Mouse (Mus musculus) lung, adult 18-20 months (tissue): ENCODE results near the gene BC049715.
"Not testable (repeated sequence)": the region's sequence is repeated elsewhere in the genome, so short reads cannot be mapped to it uniquely, and the experiment has no call there.

Source experiments
- DNase-seq, 2 experiments: peaks; one replicate each; pipeline ENCODE4 v3.0.0; 2022; ENCODE audit warnings: mixed read lengths in 2 of 2

The BC049715 gene

DNA sequence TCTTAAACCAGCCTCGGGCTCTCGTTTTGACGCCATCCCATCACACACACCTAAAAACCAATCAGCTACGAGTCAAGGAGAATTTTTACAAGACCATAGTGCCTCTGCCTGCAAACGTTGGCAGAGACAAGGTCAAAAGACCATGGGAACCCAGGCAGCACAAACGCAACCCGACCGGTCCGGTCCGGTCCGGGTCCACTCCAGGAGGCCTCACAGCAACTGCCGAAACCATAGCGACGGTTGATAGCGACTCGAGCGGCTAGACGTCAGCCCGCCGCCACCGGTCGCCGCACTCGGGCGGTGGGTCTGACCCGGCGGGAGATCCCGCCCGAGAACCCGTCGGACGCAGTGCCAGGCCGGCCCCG is at the start of gene BC049715:
Gene BC049715, plus strand, starts transcription at position 111 of the 365 bp plus-strand sequence.
- DNase-seq: peak in 1 of 2 experiments; percentile 47

DNA sequence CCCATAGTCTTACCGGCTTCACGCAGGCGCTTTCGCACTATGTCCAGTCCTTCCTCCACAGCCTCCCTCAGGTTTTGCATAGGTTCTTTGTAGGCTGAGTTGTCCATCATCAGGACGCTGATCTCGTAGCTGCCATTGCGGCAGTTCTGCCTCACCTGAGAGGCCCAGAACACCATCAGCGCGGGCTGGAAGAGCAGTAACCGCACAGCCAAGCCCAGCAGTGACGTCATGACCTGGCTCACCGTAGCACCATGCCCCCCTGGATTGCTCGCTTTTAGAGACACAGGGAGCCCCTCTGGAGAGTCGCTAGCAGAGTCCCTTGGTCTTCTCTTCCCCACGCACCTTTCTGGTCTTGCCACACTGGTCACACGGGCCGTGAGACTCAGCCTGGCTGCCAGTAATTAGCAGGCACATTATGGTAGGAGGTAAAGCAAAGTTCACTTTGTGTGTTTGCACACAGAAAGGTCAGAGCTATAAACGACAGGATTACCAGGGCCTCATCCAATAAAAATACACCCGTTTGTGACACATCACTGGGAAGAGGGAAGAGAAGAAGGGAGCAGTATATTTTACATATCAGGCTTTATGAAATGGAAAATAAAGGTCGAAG is 45.9 kb upstream of the BC049715 start, which contains the start of gene Gucy2c:
Gene Gucy2c, minus strand, starts transcription at position 389 of the 610 bp plus-strand sequence.
- DNase-seq: no peak

DNA sequence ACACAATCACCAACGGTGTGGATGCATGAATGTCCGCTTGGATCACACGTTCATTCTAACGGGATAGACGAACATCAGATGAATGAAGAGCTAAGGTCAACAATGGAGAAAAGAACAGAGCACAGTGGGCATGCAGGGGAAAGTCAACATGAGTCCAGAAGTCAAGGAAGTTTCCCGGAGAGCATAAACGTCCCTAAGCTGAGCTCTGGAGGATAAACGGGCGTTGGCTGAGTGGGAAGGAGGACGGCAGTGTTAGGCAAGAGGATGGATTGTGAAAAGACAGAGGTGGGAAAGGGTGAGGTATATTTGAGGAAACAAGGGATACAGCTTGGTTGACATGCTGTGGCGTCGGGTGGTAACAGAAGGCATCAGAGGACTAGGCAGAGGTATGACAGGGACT is 45.3 kb upstream of the BC049715 start:
- no peak for DNase-seq

DNA sequence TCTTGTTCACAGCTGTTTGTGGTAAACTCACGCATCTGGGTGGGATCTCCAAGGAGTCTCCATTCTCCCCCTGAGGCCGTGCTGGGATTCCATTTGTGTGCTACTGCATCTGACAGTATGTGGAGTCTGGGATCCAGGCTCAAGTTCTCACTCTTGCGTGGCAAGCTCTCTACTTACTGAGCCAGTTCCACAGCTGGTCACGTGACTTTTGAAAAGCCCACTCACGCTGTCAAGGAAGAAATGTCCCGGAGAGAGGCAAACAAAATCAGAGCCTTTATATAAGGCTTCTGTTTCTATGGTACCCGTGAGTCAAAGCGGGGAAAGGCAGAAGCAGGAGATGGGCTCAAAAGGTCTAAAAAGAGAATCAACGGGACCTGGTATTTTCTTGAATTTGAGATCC is 44.7 kb upstream of the BC049715 start:
- no peak for DNase-seq

DNA sequence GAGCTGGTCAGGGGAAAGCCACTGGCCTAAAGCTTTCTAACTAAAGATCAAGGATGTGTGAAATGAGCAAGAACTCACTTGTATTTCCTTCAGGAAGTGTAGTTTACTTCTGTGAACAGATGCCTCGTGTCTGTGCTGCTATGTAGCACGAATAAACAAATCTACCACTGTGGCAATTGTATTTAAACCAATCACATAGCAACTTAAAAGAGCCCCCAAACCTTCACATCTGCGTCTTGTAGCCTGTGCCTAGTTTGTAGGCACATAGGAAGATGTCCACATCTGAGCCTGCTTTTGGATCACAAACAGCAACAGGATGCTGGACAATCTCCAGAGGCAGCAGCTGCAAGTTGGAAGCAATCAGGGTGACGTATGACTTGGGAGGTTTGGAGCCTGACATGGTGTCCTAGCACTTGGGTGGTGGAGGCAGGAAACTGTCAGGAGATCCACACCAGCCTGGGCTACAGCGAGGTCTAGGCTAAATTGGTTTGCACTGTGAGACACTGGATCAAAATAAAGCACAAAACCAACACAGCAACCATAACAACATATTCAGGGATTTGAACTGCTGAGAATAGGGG is 37.9 kb upstream of the BC049715 start:
- peak; percentile 63 to 72 for DNase-seq

DNA sequence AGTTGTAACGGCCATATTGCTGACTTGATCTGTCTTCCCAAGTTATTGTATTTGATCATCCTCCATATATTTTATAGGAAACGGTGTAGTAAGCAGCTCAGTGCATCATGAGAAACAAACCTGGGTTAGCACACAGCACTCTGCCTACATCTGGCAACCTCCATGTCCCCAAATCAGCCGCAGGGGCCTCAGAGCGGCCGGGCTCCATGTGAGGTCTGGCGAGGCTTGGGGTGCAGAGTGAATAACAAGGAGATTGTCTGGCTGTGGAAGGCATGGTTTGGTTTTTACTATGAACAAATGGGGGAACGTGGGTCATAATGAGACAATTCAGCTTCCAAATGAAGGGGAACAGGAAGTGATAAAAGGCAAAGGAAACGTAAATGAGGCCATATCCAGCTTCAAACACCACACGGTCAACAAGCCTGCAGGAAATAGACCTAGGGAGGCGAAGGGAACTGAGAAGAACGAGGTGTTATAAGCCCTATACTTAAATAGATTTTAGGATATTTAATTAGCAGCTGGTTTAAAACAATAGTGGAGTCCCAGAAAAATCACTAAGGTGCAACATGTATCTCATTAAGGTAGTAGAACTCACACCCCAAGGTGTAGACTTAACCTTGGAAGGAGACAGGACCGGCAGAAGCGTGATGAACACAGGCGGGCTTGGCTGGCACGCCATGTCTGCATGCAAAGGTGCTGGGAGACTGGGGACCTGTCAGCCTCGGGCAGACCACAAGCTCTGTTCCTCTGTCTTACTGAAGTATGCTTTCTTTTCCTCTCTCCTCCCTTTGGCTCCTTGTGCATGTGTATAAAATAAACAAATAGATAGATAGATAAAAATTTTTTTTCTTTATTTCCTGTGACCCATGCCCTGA is 34.3 kb upstream of the BC049715 start:
- DNase-seq: no peak

DNA sequence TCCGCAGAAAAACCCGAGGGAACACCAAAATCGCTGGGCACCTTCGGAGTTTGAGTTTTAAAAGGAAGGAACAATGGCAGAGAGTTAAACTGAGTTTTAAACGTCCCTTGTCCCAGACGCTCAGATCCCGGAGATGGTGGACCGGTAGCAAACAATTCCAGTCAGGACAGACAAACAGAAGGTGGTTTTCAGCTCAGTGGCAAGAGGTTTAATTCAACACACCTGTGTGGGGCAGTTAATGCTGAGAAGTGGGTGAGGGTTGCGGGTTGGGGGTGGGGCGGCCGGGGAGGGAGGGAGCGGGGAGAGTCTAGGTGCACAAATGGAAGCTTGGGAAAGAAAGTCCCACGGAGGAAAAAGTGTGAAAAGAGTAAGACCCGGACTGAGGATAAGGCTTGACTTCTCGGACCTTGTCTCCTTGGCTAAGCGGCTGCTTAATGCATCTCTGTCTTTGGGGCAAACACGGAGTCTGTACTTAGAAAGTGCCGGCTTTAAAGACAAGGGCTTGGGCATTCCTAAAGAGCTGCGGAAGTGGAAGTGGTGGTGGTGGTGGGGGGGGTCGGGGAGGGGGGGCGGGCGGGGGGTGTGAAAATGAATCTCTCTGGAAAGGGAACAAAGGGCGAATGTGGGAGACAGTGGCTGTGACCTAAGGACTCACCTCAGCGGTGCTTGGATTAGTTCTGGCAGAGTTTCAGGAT is 33.4 kb upstream of the BC049715 start:
- no peak for DNase-seq

DNA sequence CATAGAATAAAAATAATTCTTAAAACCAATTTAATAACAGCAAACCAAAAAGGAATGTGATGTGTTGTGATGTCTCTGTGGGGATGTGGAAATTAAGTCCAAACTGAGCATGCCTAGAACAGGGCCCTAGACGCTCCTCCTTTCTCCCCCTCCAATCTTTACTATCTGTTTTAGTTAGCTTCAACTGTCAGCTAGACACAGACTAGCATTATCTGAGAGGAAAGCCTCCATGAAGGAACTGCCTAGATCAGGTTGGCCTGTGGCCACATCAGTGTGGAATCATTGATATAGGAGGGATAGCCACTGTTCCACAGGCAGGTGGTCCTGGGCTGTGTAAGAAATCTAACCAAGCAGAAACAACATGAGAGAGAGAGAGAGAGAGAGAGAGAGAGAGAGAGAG is 32.3 kb upstream of the BC049715 start:
- DNase-seq: no peak

DNA sequence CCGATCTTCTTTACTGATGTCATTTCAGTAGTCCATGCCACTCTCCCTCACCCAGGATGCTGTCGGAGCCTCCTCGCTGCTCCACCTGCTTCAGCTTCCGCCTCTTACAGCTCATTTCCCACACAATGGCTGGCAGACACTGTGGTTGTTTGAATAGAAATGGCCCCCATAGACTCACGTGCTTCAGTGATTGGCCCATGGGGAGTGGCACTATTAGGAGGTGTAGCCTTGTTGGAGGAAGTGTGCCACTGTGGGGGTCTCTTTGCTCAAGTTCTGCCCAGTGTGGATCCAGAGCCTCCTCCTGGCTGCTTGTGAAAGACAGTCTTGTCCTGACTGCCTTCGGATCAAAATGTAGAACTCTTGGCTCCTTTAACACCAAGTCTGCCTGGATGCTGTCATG is 31.6 kb upstream of the BC049715 start:
- DNase-seq: no peak

DNA sequence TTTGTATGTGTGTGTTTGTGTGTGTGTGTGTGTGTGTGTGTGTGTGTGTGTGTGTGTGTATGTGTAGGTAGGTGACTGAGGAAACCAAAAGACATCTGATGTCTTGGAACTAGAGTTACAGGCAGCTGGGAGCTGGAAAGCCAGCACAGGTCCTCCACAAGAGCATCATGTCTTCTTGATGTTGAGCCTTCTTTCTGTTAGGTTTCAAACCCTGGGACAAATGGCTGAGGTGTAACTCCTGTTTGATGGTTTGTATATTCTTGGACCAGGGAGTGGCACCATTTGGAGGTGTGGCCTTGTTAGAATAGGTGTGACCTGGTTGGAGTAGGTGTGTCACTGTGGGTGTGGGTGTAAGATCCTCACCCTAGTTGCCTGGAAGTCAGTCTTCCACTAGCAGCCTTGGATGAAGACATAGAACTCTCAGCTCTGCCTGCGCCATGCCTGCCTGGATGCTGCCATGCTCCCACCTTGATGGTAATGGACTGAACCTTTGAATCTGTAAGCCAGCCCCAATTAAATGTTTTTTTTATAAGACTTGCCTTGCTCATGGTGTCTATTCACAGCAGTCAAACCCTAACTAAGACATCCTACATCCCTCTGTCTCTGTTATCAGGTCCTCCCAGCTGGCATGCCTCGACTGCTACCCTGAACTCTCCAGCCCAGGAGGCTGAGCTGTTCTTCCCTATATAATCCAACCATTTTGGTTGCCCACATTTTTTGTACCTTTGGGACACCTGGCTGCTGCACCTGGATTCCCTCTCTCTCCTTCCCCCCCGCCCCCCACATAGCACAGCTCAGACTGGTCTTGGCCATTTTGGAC is 29.3 kb upstream of the BC049715 start:
- not testable (repeated sequence) for DNase-seq

DNA sequence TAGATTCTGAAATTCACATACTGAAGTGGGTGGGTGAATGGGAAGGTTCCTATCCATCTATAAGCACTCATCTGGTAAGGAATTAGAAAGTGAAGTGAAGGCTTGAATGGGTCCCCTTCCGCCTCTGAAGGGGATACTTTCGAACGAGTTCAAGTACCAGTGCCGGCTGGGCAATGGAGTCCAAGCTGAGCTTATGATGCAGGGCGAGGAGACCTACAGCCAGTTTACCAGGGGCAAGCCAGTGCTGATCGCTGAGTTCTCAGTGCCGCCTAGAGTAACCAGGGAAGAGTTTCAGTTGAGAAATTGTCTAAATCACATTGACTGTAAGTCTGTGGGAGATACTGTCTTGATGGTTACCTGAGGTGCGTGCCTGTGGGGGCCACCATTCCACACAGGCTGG is 26.7 kb upstream of the BC049715 start:
- no peak for DNase-seq

DNA sequence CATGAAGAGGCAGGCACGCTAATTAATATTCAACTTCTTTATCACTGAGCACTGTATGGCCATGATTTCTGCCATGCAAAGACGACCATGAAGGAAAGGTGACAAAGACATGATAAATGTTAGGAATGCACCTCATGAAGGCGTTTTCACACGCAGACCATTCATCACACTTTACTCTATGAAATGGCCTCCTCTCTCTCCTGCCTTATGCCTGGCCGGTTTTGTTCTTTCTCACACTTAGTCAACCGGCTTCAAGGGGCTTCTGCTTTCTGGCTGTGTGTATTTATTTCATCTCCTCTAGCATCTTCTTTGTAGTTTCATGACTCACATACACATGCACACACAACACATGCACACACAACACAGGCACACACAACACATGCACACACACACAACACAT is 26.2 kb upstream of the BC049715 start:
- DNase-seq: no peak

DNA sequence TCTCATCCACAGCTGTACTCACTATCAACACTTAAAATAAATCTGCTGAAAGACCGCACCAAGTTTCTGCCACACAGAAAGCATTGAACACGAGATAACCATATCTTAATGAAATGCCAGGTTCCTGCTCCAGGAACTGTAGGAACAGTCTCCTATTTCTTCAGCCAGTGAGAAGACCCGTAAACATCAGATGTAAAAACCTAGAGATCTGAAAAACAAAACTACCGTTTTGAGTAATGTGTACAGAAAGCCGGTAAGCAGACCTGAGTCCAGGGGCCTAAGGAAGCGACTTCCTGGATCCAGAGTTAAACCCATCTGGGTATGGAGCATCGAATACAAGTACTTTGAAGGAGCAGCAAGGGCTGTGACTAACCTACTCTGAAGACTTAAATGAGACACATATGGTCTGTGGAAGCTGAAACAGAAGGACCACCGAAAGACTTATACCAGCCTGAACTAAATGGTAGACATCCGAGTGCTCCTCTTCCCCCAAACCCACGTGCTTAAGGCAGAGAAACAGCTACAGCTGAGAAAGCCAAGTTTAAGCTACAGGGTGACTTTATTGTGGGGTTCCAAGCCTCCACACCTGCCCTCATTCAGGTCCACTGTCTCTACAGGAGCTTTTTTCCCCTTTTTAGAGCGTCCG is 24.2 kb upstream of the BC049715 start:
- DNase-seq: no peak

DNA sequence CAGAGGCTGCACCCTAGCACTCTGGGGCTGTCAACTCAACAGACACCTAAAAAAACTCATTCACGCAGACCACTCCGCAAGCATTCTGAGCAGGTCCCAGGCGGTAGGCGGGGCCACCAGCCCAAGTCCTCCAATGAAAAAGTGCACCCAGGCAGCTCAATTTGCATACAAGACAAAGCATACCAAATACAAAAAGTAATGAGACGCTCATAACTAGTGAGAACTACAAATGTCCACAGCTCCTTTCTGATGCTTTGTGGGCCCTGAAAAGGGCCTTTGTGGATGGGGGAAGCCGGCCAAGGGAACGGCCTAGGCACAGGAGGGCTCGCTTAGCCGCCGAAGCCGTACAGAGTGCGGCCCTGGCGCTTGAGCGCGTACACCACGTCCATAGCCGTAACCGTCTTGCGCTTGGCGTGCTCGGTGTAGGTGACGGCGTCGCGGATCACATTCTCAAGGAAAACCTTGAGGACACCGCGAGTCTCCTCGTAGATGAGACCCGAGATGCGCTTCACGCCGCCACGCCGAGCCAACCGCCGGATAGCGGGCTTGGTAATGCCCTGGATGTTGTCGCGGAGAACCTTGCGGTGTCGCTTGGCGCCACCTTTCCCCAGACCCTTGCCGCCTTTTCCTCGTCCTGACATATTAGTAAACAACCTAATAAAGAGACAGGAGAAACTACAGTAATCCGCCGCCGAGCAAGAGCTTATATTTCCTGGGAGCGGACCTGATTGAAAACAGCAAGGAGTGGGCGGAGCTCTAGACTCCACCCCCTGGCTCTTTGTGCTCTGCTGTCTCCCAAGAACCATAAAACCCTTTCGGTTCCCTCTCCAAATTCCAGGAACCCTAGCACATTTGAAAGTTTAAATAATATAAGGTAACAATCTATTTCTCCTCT is 23.4 kb upstream of the BC049715 start, which contains the start of gene Hist4h4:
Gene Hist4h4, minus strand, starts transcription at position 677 of the 895 bp plus-strand sequence.
- DNase-seq: peak; percentile 96

DNA sequence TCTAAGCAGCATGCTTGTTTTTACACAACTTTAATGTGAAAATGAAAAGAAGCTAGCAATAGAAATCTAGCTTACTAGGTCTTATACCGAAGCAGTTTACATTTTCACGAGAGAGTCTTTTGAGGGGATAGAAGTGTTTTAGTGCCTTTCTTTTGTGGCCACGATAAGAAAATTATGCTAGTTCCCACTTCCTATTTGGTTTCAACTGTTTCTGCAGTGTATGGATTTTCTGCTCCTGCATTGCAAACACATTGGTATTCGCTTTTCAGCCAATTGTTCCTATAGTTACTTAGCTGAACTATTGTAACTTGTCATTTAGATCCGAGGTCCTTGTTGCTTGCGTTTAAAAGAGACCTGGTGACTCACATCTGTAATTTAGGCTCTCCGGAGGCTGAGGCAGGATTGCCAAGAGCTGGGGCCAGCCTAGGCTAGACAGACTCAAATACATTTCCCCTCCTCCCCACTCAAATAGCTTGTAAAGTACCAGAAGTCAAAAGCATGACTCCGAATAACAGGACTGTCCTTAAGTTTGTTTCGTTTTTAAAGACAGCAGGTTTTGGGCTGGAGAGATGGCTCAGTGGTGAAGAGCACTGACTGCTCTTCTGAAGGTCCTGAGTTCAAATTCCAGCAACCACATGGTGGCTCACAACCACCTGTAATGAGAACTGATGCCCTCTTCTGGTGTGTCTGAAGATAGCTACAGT is 22.6 kb upstream of the BC049715 start:
- no peak for DNase-seq

DNA sequence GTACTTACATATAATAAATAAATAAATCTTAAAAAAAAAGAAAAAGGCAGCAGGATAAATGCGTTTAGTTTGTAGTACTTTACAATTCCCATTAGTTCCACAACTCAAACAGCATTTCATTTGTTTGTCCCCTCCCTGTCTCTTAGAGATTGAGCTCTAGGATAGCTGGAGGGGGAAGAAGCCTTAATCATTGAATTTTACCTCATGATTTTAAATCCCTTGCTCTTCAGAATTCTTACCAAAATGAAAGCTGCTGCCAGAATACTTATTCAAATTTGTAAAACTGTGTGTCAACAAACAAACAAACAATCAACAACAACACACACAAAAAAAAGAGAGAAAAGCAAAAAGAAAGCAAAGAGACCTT is 22.0 kb upstream of the BC049715 start:
- DNase-seq: no peak

DNA sequence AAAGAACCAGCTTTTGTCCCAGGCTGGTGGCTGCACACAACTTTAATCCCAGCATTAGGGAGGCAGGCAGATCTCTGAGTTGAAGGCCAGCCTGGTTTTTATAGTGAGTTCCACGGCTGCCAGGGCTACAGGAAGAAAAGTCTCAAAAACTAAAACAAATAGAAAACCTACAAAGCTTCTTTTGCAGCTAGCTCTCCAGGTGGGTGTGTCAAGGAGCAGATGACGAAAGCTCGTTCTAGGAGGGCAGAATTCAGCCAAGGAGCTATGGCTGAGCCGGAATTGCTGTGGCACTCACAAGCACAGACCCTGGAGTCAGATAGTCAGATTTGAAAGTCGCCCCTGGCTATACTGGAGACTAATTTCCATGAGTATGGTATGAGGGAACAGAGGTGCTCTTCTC is 20.6 kb upstream of the BC049715 start:
- peak; percentile 78 to 79 for DNase-seq

DNA sequence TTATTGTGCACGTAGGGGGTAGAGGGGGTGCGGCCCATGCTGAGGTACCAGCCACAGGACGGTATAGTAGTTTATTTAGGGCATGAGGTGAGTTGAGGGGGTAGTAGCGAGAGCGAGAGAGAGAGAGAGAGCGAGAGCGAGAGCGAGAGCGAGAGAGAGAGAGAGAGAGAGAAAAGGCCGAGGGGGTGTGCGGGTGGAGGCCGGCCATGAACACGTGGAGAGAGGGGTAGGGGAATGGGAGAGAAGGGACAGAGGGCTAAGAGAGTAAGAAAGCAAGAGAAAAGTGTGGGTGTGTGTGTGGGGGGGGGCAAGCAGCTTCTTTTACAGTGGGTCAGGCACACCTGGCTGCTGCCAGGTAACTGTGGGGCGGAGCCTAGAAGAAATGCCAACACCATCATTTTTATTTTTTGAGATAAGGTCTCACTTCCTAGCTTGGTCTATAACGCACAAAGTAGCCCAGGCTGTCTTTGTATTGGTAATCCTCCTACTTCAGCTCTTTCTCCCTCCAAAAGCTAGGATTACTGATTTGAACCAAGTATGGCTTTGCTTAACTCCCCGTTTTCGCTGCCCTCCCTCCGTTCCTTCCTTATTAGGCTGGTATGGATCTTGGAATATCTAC is 19.9 kb upstream of the BC049715 start:
- no peak for DNase-seq

DNA sequence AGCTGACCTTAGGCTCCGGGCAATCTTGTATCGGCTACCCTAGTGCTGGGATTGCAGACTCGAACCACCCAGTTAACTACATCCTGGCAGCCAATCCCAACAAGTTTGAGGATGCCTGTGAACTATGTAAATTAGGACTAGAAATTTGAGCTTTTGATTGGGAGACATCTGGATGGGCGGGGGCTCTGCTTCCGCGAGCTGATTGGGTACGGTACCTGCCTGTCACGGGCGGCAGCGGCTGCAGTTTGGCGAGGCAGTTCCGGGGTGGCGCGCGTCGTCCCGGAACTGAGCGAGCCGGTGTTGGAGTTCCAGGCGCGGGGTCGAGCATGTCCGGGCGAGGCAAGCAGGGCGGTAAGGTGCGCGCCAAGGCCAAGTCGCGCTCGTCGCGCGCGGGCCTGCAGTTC is 19.4 kb upstream of the BC049715 start, which contains the start of gene H2afj:
Gene H2afj, plus strand, starts transcription at position 231 of the 404 bp plus-strand sequence.
- peak; percentile 98 for DNase-seq
